Mouse (Mus musculus) CH12.LX (cell line): Measurements from ENCODE around the gene Lrp11.

Experiments used
- CHD2 ChIP-seq: IDR thresholded peaks from 2 replicates; pipeline ENCODE4 v1.6.1; 2011; ENCODE audit warnings: low read length, improper control_type of control experiment
- CTCF ChIP-seq, 2 experiments: IDR thresholded peaks in 1 of 2; conservative IDR thresholded peaks in 1 of 2; 2 replicates each; pipeline ENCODE4 v1.5.1; 2011 to 2012; ENCODE audit warnings: low read depth in 2 of 2, low read length in 2 of 2, improper control_type of control experiment in 1 of 2, inconsistent platforms in 1 of 2, mild to moderate bottlenecking in 1 of 2, moderate library complexity in 1 of 2
- KAT2A ChIP-seq: IDR thresholded peaks from 2 replicates; pipeline ENCODE4 v1.6.1; 2012; ENCODE audit warnings: low read length, improper control_type of control experiment, inconsistent platforms; ENCODE audit not compliant: insufficient replicate concordance
- MAX ChIP-seq: IDR thresholded peaks from 2 replicates; pipeline ENCODE4 v1.6.1; 2011; ENCODE audit warnings: low read length, improper control_type of control experiment
- POLR2A ChIP-seq: IDR thresholded peaks from 2 replicates; pipeline ENCODE4 v1.6.1; 2011; ENCODE audit warnings: low read depth, mild to moderate bottlenecking, improper control_type of control experiment, low read length
- USF1 ChIP-seq: IDR thresholded peaks from 2 replicates; pipeline ENCODE4 v1.6.1; 2014; ENCODE audit warnings: low read depth, mild to moderate bottlenecking, inconsistent platforms, low read length, improper control_type of control experiment
- ZC3H11A ChIP-seq: IDR thresholded peaks from 2 replicates; pipeline ENCODE4 v1.6.1; 2012; ENCODE audit warnings: low read depth, mild to moderate bottlenecking, inconsistent platforms, low read length, improper control_type of control experiment

DNA sequence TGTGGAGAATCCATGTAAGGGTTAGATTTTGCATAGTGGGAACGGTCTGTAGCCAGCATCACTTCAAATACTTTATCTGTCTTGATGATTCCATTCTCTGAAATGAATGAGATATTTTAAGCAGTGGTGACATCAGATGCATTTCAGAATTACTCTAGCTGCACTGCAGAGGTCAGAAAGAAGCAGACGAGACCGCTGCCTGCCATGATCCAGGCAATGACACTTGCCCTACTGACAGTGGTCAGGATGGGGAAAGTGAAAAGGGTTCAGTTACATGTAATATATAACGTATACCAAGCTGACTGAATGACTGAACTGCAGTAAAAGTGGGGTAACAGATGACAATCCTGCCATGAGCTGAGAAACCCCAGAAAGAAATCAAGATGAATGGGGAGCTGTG, 59.5 kb downstream of the Lrp11 start:
- TF ChIP-seq USF1: no peak
- no peak for TF ChIP-seq CTCF (conservative IDR thresholded peaks at IDR 0.05 in 1 of 2, IDR thresholded peaks at IDR 0.05 in 1 of 2; ENCODE audit: low read depth in 2 of 2, low read length in 2 of 2)
- TF ChIP-seq POLR2A: no peak
- TF ChIP-seq CHD2: no peak
- no peak for TF ChIP-seq KAT2A
- TF ChIP-seq ZC3H11A: no peak
- TF ChIP-seq MAX: no peak
